Mouse (Mus musculus) spleen, adult 2 months (tissue): ENCODE results near the gene Dnm2.

ENCODE experiments used
- CTCF ChIP-seq: fragments of 200-500 bp; IDR thresholded peaks from 2 replicates; pipeline ENCODE4 v1.5.1; 2011; ENCODE audit warnings: mild to moderate bottlenecking, inconsistent platforms; ENCODE audit not compliant: insufficient read depth, insufficient read length, insufficient replicate concordance; ENCODE audit errors: extremely low read depth
- POLR2A ChIP-seq: fragments of 200-500 bp; IDR thresholded peaks from 2 replicates; pipeline ENCODE4 v1.6.1; 2011; ENCODE audit warnings: low read depth, low read length, inconsistent platforms

- no peak for TF ChIP-seq CTCF
- TF ChIP-seq POLR2A = no peak
Measured at GRCm38 (mm10) chr9:21426013-21426412, 1.3 kb downstream of the Dnm2 start.
